Mouse (Mus musculus) heart, embryonic 11.5 days (tissue): Measurements from ENCODE around the gene Gm35315. TPM values are rescaled to one million over a fixed set of nuclear protein-coding genes. Genes with fewer than 3 reads are reported as not detected.
"Not testable (repeated sequence)": the region's sequence is repeated elsewhere in the genome, so short reads cannot be mapped to it uniquely, and the experiment has no call there.

Experiments
- ATAC-seq: fragments of 200-750 bp; cut with Nextera tagmentation; replicated peaks from 2 replicates; pipeline ENCODE4 v1.8.0; 2017; ENCODE audit warnings: moderate library complexity; ENCODE audit not compliant: insufficient number of reproducible peaks, low FRiP score, low TSS enrichment
- H3K27ac ChIP-seq: fragments of 300-500 bp; sonication (generic); 2 replicates; pipeline ENCODE4 v1.5.1; 2014; ENCODE audit warnings: mild to moderate bottlenecking, low read depth, low read length
- H3K27me3 ChIP-seq: fragments of 300-500 bp; sonication (generic); 2 replicates; pipeline ENCODE4 v1.6.1; 2014; ENCODE audit warnings: mild to moderate bottlenecking, low read length, mixed read lengths; ENCODE audit not compliant: control insufficient read depth, insufficient read depth
- H3K36me3 ChIP-seq: fragments of 300-500 bp; sonication (generic); 2 replicates; pipeline ENCODE4 v1.6.1; 2014; ENCODE audit warnings: mild to moderate bottlenecking, low read length, moderate library complexity, mixed read lengths; ENCODE audit not compliant: control insufficient read depth, insufficient read depth
- H3K4me1 ChIP-seq: fragments of 300-500 bp; sonication (generic); 2 replicates; pipeline ENCODE4 v1.6.1; 2014; ENCODE audit warnings: low read length; ENCODE audit not compliant: control insufficient read depth, insufficient read depth
- H3K4me2 ChIP-seq: fragments of 300-500 bp; sonication (generic); 2 replicates; pipeline ENCODE4 v1.6.1; 2014; ENCODE audit warnings: mild to moderate bottlenecking, moderate library complexity
- H3K4me3 ChIP-seq: fragments of 300-500 bp; sonication (generic); 2 replicates; pipeline ENCODE4 v1.5.1; 2014; ENCODE audit warnings: low read depth, low read length
- H3K9ac ChIP-seq: fragments of 300-500 bp; sonication (generic); 2 replicates; pipeline ENCODE4 v1.6.1; 2014; ENCODE audit warnings: mild to moderate bottlenecking, low read depth, low read length, moderate library complexity
- H3K9me3 ChIP-seq: fragments of 300-500 bp; sonication (generic); replicated peaks from 2 replicates; pipeline ENCODE4 v1.6.1; 2016; ENCODE audit warnings: low read length; ENCODE audit not compliant: control insufficient read depth
- WGBS: fragments of 180-500 bp; shearing (Covaris S2); extraction: QIAGEN DNeasy Blood & Tissue Kit; methylation state at CpG from one replicate; pipeline ENCODE4 v1.1.7; 2014; ENCODE audit not compliant: insufficient replicate concordance; 5-methylcytosine and 5-hydroxymethylcytosine counted together
- polyA plus RNA-seq: library from polyadenylated mRNA; unstranded; fragments of >200 nt; fragmentation: Nextera tagmentation; extraction: Ambion mirVana; gene quantifications from 2 replicates; pipeline ENCODE4 v1.2.1, GENCODE M21; 2014

Gene Gm35315
- polyA plus RNA-seq, 1 experiment from 2014 or later = 1.0 TPM

DNA sequence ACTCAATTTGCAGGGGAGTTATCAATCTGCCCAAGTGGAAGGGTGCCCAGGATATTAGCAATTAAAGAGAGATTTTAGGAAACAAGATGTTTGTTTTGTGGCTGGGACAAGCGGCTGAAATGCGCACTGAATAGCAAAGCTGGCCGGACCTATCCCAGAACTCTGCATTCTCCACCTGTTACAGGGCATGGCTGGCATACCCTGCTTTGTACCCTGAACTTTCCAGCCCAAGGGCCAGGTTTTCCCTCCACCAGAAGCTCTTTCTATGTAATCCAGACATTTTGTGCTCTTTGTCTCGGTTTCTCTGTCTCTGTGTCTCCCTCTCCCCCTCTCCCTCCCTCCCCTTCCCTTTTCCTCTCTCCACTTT lies 610 bp upstream of the Gm35315 start:
- no peaks in the 10 kb centered on the region for H3K27me3 ChIP-seq
- H3K9me3 ChIP-seq = no peaks in the 10 kb centered on the region
- peak overlapping the region; percentile 68 for H3K9ac ChIP-seq
- ATAC-seq = no peak
- no peak overlapping the region; the same call in 1 of the 2 replicates for H3K27ac ChIP-seq
- H3K4me3 ChIP-seq = peak overlapping the region; percentile 50
- 5% methylated on average over 4 of the region's 4 CpGs for WGBS
- peak overlapping the region; percentile 81 for H3K4me2 ChIP-seq
- no peaks in the 10 kb centered on the region for H3K36me3 ChIP-seq
- no peaks in the 10 kb centered on the region for H3K4me1 ChIP-seq

DNA sequence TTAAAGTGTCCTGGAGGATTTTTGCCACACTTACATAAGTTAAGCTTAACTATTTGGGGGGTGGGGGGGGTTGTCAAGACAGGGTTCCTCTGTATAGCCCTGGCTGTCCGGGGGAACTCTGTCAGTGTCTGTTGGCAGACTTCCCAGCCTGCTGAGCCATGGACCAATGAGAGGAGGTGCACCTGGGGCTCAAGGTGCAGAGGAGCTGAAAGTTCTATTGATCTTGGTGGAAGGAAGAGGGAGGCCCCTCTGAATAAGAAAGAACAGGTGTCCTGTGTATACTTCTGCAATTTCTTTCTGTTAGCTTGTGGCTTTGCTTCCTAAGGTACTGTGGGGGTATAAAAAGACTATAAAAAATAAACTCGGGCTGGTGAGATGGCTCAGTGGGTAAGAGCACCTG lies 2.7 kb downstream of the Gm35315 start:
- Histone ChIP-seq H3K4me2 (no peak overlapping the region), H3K27ac (no peak overlapping the region), H3K4me3 (no peak overlapping the region), H3K4me1 (no peaks in the 10 kb centered on the region), H3K9me3 (no peaks in the 10 kb centered on the region), H3K9ac (no peak overlapping the region), H3K27me3 (no peaks in the 10 kb centered on the region), H3K36me3 (no peaks in the 10 kb centered on the region)
- 62% methylated on average over 2 of the region's 2 CpGs for WGBS
- no peak for ATAC-seq

DNA sequence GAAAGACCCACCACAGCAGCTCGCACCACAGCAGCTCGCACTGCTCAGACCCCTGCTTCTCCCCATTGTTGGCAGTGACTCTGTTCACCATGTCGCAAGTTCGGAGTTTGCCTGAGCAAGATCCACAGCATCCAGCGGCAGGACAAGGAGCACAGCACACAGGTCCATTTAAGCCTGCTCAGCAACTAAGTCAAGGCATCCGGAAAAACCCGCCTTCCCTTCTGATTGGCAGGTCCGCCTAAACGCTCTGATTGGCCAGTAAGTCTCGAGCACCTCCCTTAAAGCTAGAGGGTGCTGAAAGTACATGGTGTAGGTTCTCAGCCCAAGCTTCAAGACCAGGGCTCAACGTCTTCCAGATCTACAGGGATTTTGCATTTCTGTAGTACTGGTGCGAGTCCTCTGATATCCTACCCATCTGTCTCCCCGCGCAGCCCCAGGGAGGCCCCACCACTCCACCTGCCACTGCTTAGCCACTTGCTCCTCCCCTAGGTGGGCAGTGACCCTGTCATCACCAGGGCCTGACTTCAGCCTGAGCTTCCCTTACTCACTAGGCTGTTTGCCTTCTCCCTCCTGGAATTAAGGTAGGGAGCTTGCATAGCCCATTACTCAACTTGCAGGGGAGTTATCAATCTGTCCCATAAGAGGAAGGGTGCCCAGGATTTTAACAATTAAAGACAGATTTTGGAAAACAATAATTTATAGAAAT lies 7.9 kb downstream of the Gm35315 start:
- 0 out of 2 replicates have a peak, but pooled peaks have one; percentile 31 for ATAC-seq
- H3K4me2 ChIP-seq = peak overlapping the region; percentile 27
- 19% methylated on average over 14 of the region's 14 CpGs for WGBS

DNA sequence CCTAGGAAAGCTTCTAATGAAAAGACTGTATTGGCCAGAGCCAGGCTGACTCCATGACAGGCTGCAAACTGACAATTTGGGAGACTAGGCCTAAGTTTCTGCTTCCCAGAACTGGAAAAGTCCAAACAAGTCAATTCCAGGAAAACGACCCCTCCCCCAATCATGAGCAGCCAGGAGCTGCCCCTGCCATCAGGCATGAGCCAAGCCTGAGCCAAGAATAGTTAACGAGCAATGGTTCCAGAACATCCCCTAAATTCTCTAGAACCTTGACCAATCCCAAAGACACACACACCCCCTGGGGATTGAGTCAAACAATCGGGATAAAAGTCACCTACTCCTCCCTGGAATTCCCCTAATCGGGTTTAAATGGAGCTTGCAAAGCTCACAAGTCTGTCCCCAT lies 11.3 kb downstream of the Gm35315 start:
- no peak overlapping the region for H3K9ac ChIP-seq
- no peak for ATAC-seq
- H3K9me3 ChIP-seq = 0 out of 2 replicates have a peak, but pooled peaks cover 5% of the 10 kb centered on the region
- H3K4me2 ChIP-seq = no peak overlapping the region
- no peaks in the 10 kb centered on the region for H3K36me3 ChIP-seq
- H3K27ac ChIP-seq = no peak overlapping the region
- 70% methylated on average over 4 of the region's 4 CpGs for WGBS
- no peak overlapping the region for H3K4me3 ChIP-seq
- no peaks in the 10 kb centered on the region for H3K27me3 ChIP-seq
- no peaks in the 10 kb centered on the region for H3K4me1 ChIP-seq

More for the DNA sequence above, 7.9 kb downstream of the Gm35315 start:
- H3K27ac ChIP-seq = no peak overlapping the region
- H3K4me3 ChIP-seq = peak overlapping the region; percentile 12; the same call in 1 of the 2 replicates
- H3K9ac ChIP-seq = no peak overlapping the region
- no peaks in the 10 kb centered on the region for H3K4me1 ChIP-seq
- H3K9me3 ChIP-seq = no peaks in the 10 kb centered on the region
- no peaks in the 10 kb centered on the region for H3K27me3 ChIP-seq
- no peaks in the 10 kb centered on the region for H3K36me3 ChIP-seq

DNA sequence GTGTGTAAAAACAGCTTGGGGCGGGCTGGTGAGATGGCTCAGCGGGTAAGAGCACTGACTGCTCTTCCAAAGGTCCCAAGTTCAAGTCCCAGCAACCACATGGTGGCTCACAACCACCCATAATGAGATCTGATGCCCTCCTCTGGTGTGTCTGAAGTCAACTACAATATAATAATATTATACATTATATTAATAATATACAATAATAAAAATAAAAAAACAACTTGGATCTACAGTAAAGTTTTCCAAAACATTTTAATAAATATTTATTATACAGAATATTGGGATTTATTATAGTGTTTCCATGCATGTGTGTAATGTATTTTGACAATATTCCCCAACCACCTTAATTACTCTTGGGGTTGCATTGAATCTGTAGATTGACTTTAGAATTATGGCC lies 21.8 kb downstream of the Gm35315 start, which contains the start of gene Gm17655:
Gm17655 (minus strand) TSS at position 101 of the 400 bp plus-strand sequence.
- not testable (repeated sequence) for H3K4me1 ChIP-seq, H3K9ac ChIP-seq, H3K9me3 ChIP-seq, H3K27me3 ChIP-seq, H3K27ac ChIP-seq, ATAC-seq, H3K36me3 ChIP-seq, H3K4me2 ChIP-seq, H3K4me3 ChIP-seq
- WGBS = 85% methylated on average over 2 of the region's 2 CpGs

DNA sequence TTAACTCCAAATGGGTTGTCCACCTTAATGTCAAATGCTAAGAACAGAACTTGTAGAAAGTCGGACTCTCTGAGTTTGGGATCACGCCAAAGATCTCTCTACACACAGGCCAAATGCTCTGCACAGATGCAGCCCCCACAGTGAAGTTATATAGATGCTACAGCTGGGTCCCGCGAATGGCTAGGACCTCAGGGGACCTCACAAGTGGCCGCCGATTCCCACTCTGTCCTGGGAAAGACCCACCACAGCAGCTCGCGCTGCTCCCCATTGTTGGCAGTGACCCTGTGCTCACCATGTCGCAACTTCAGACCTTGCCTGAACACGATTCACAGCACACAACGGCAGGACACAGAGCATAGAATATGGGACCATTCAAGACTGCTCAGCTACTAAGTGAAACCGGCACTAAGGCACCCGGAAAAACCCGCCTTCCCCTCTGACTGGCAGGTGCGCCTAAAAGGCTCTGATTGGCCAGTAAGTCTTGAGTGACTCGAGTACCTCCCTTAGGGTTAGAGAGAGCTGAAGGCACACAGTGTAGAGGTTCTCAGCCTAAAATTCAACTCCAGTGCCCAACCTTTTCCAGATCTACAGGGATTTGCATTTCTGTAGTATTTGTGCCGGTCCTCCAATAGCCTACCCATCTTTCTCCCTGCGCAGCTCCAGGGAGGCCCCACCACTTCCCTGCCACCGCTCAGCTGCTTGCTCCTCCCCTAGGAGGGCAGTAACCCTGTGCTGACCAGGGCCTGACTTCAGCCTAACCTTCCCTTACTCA lies 36.4 kb downstream of the Gm35315 start:
- H3K27me3 ChIP-seq = no peaks in the 10 kb centered on the region
- H3K9me3 ChIP-seq = no peaks in the 10 kb centered on the region
- peak overlapping the region; percentile 82 for H3K9ac ChIP-seq
- H3K27ac ChIP-seq = no peak overlapping the region
- peak; percentile 99 for ATAC-seq
- no peaks in the 10 kb centered on the region for H3K4me1 ChIP-seq
- peak overlapping the region; percentile 62 for H3K4me3 ChIP-seq
- no peaks in the 10 kb centered on the region for H3K36me3 ChIP-seq
- peak overlapping the region; percentile 61 for H3K4me2 ChIP-seq
- 2% methylated on average over 19 of the region's 19 CpGs for WGBS

Other genes with a start within 250 kb of the Gm35315 start
- gene Gm15446, start 171.0 kb downstream of the Gm35315 start, polyA plus RNA-seq = 0.44 and 0.62 TPM in 2 replicates
- gene Zfp932, start 97.9 kb downstream of the Gm35315 start, polyA plus RNA-seq = 13.3 and 15.5 TPM in 2 replicates
- 1.7 and 3.5 TPM in 2 replicates for gene Gm17655, start 21.9 kb downstream of the Gm35315 start, polyA plus RNA-seq
- gene Plcxd1, start 5.5 kb upstream of the Gm35315 start, polyA plus RNA-seq = 0.32 and 0.33 TPM in 2 replicates
- gene Gtpbp6, start 13.8 kb upstream of the Gm35315 start, polyA plus RNA-seq = 18.1 and 19.8 TPM in 2 replicates
- gene Zfp605, start 15.7 kb upstream of the Gm35315 start, polyA plus RNA-seq = 1.8 and 2.9 TPM in 2 replicates
- 35.7 and 38.1 TPM in 2 replicates for gene Chfr, start 41.4 kb upstream of the Gm35315 start, polyA plus RNA-seq
- 19.2 and 20.9 TPM in 2 replicates for gene Golga3, start 82.3 kb upstream of the Gm35315 start, polyA plus RNA-seq
- 24.8 and 28.7 TPM in 2 replicates for gene Ankle2, start 136.6 kb upstream of the Gm35315 start, polyA plus RNA-seq
- gene Pgam5, start 175.5 kb upstream of the Gm35315 start, polyA plus RNA-seq = 55.4 and 64.6 TPM in 2 replicates
- 15.1 and 18.0 TPM in 2 replicates for gene Pxmp2, start 191.8 kb upstream of the Gm35315 start, polyA plus RNA-seq
- gene Pole, start 191.9 kb upstream of the Gm35315 start, polyA plus RNA-seq = 21.2 and 25.7 TPM in 2 replicates
- gene P2rx2, start 248.8 kb upstream of the Gm35315 start, polyA plus RNA-seq = 0.27 TPM in 1 of 2 replicates, not detected in the other